Mouse (Mus musculus) neutrophil, adult 65 days (primary cell): ENCODE results near the gene Usp5. TPM values are rescaled to one million over a fixed set of nuclear protein-coding genes. Genes with fewer than 3 reads are reported as not detected.

Experiments used
- total RNA-seq: library from RNA; stranded (reverse); gene quantifications from 2 replicates; pipeline ENCODE4 v1.2.4, GENCODE M21; 2023

The Usp5 gene
- total RNA-seq = 41.6 and 56.4 TPM in 2 replicates

DNA sequence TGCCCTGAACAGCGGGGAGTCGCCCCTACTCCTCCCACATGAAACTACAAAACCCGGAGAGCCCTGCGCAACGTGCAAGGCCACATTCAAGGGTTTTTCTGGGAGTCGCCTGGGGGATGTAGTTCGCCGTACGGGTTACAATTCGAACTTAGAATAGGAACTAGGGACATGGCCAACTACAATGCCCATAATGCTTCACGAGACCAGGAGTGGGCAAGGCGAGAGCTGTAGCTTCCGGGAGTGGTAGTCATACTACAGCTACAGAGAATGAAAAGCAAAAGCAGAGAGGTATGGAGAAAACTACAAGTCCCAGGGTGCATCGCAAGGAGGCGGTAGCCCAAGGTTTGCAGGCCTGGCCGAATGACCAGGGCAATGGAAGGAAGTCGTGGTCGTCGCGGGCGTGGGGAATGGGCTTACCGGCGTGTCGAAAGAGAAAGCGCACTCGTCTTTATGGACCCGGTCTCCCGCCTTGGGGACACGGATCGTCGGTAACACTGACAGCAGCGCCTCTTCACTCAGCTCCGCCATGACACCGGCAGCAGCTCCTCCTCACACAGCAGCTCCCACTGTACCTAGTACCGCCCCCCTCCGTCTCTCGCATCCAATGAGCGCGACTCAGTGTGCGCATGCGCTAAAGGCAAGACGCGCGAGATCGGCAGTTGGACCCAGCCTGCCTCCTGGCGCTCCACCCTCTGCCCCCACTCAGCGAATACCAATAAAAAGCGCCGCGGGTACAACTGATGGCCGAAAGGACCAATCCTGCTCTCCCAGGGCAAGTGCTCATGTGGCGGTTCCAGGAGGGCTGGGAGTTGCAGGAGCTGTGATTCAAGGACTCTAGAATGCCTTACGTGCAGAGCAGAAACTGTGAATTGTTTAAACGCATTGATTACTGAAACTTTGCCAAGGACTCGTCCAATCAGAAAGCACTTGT lies at the start of gene Usp5, which contains the start of gene Cdca3:
Gene Usp5 (minus strand): TSS at position 617 of the 931 bp plus-strand sequence.
Gene Cdca3 (plus strand): TSS at position 680 of the 931 bp plus-strand sequence.

DNA sequence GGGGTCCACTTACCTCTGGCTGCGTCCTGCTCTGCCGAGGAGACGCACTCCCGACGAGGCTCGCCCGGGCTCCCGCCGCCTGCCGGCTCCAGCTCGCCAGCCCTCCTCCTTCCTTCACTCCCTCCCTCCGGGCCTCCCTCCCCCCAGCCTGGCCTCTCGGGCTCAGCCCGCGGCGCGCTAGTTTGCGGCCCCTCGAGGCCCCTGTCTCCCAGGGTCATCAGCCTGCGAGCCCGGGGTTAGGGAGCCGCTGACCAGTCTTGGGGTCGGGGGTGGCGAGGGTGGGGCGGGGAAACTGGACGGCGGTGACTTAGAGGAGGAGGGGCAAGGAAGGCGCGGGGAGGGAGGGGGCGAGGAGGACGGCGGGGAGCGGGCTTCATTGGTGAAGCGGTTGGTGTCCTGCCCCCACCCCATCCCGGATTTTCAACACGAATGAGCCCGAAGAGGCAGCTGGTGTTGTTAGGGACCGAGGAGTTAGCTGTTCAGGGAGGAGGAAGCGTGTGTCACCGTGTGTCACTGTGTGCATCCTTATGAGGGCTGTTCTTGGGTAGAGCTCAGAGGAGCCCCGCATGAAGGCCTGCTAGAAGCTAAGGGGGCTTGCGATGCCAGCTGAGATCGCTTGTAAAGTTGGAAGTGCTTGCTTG lies 34.5 kb upstream of the Usp5 start, which contains the start of gene Gpr162:
Gene Gpr162 (minus strand): TSS at position 326 of the 641 bp plus-strand sequence.

DNA sequence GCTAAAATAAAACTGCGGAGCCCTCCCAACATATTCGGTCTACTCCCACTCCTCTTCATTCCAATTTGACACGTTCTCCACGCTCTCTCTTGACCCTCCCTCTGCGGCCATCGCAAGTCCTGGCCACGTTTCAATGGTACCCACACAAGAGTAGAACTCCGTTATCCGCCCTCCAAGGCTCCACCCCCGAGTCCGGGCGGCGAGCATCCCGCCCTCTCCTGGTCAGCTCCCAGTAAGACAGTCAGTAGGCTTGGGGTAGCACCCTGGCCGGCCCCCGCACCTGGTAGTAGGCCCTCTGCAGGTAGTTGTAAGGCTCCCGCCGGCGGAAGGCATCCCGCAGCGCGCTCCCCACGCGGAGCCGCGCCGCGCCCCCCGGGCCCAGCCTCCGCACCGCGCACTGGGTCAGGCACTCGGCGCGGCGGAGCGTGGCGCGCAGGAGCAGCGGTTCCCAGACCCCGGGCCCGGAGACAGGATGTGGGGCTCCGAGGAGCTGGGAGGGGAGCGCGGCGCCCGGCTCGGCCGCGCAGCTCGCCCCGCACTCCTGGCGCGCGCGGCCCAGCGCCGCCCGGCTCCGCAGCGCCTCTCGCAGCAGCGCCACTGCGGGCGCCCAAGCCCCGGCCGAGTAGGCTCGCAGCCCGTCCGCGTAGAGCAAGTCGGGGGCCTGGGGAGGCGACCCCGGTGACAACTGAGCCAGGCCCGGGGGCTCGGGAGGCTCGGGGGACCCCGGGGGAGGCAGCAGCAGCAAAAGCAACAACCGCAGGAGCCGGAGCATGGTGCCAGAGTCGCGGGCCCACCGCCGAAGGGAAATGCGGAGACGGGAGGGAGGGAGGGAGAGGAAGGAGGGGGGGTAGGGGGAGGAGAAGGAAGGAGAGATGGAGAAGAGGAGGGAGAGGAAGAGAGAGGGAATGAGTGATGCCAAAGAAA lies 27.9 kb upstream of the Usp5 start, which contains the start of gene P3h3:
Gene P3h3 (minus strand): TSS at position 837 of the 924 bp plus-strand sequence.

DNA sequence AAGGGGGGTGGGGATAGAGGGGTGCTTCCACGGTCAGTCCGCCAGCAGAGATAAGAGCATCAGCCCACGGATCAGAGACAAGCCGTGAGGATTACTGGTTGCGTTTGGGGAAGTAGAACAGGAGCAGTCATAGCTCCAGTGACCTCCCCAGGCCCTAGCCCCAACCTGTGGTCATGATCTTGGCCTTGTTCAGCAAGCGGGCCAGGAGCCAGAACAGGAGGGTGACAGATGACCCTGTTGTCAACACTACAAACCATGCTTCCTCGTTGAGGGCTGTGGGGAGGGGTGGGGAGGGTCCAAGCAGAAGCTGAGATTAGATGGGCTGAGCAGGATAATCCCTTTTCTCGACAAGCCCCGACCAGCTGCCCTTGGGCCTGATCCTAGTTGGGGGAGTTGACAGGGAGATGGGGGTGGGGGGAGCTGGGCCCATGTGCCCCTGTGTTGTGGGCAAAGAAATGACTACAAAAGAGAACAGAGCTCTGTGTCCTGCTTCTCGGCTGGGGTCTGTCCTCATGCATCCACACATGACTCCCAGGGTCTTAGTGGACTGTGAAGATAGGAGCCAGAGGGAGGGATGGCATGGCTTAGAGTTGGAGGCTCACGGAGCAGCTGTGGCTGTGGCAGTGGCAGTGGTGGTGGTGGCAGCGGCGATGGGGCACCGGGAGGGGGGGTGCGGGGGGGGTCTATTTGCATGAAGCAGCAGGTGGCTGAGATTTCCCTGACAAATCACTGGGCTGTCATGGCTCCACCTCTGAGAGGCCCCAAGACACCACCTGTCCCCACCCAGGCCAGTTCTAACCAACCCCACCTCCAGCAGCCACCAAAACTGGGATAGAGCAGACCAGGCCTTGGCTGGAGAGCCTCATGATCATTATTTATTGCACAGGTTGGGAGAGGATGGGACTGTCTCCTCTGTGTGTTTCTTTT lies 11.2 kb upstream of the Usp5 start, which contains the start of gene Gnb3:
Gene Gnb3 (minus strand): TSS at position 35 of the 927 bp plus-strand sequence.

DNA sequence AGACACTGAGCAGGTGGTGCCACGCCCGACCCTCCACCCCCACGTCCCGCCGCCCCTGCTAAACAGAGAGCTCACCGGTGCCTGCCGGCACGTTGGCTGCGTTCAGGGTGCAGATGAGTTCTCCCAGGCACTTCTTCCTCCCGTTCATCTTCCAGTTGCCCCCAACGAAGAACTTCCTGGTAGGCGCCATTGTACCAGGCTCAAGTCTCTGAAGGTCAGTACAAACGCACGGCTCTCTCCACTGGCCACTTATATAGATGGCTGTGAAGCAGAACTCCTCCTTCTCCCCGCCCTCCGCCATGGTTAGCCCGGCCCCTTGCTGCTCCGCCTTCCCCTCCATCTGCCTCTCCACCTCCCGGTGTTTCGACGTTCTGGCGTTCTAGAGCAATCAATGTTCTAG lies 15.4 kb downstream of the Usp5 start, which contains the start of gene Tpi1:
Gene Tpi1 (minus strand): TSS at position 364 of the 400 bp plus-strand sequence.

DNA sequence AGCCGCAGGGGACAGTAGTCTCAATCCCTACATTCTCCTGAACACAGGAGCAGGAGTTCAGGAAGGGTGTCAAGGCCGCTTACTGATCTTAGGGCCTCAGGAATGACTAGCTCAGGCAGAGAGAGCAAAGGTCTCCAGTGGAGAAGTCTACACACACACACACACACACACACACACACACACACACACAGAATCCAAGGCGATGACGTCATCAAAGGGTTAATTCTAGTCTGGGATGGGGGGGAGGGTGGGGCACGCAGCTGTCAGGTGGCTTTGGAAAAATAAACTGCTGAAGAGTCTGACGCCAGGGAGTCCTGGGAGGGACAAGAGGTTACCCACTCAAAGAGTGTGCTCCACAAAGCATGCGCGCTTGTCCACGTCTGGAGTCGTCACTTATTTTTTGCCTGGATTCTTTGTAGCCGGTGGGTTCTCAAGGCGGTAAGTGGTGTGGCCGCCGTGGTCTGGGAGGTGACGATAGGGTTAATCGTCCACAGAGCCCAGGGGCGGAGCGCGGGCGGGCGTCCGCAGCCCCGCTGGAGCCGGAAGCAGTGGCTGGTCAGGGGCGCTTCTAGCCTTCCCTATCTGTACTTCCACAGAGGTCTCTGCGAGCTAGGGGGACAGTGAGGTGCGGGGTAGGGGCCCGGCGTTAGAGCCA lies 20.8 kb downstream of the Usp5 start, which contains the start of gene Spsb2:
Gene Spsb2 (plus strand): TSS at position 304 of the 655 bp plus-strand sequence.

DNA sequence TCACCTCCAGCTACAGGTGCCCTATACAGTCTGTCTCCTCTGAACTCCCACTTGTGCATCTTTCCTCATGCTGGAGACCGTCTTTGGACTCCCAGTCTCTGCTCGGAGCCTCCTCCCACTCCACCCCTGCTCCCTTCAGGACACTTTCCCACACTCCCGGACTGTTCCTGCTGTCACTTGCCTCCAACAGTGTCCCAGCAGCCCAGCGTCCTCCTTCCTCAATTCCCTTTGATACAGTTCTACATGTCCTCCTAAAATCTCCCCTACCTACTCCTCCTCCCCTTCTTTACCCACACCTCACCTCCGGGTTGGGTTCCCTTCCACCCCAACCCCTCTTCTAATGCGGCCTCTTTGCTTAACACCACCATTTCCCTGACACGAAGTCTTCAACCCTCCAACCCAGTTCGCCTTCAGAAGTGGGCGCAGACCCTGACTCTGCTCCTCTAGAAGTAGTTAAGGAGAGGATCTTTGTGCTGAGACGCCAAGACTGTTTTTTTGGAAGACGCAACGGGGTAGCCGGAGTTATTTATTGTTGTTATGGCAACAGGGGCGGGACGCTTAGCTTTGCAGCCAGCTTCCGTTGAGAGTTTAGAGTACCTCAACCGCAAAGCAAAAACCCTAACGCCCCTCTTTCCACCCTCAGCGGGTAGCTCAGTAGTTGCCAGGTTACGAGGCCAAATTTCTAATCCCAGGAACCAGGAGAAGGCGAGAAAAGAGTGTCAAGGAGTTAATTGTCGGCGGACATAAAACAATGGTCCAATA lies 49.9 kb downstream of the Usp5 start, which contains the start of gene Lrrc23:
Gene Lrrc23 (minus strand): TSS at position 506 of the 762 bp plus-strand sequence.

DNA sequence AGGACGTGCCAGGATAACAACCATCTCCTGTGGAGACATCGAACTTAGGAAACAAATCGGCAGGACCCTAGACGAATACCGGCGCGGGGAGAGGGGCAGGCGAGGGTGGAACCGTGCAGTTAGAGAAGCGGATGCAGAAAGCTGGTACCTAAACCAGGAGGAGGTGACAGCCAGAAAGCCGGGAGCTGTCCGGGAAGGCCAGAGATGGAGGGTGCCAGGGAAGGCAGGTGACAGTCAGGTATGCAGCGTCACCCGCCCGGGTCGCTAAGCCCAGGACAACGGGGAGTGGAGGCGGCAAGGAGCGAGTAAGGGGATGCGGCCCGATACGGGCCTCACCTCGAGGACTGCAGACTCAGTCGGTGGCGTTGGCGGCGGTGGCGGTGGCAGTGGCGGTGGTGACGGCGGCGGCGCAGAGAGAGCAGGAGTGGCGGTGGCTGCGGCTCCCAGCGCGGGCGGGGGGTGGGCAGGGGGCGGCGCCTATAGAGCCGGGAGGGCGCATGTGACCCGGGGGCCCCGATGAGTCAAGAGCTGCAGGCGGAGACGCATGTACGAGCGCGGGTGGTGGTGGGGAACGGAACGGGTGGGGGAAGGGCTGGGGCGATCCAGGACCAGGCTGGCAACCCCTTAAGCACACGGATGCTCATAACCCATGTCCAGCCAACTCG lies 60.1 kb downstream of the Usp5 start, which contains the start of gene Eno2:
Gene Eno2 (minus strand): TSS at position 573 of the 665 bp plus-strand sequence.

Other genes with a start within 250 kb of the Usp5 start
- gene C1s2, start 193.4 kb downstream of the Usp5 start, total RNA-seq = not detected in 2 replicates
- gene Lpcat3, start 166.5 kb downstream of the Usp5 start, total RNA-seq = 31.7 and 47.1 TPM in 2 replicates
- gene Emg1, start 117.3 kb downstream of the Usp5 start, total RNA-seq = 40.5 and 44.4 TPM in 2 replicates
- 91.6 and 94.2 TPM in 2 replicates for gene Phb2, start 117.1 kb downstream of the Usp5 start, total RNA-seq
- 332 and 353 TPM in 2 replicates for gene Ptpn6, start 90.8 kb downstream of the Usp5 start, total RNA-seq
- 89.2 and 97.3 TPM in 2 replicates for gene Grcc10, start 88.1 kb downstream of the Usp5 start, total RNA-seq
- not detected in 2 replicates for gene Gm45234, start 73.5 kb downstream of the Usp5 start, total RNA-seq
- gene Atn1, start 73.0 kb downstream of the Usp5 start, total RNA-seq = 39.2 and 39.7 TPM in 2 replicates
- not detected in 2 replicates for gene Eno2, start 59.8 kb downstream of the Usp5 start, total RNA-seq
- not detected in 2 replicates for gene Lrrc23, start 49.8 kb downstream of the Usp5 start, total RNA-seq
- 17.6 and 18.8 TPM in 2 replicates for gene Spsb2, start 20.8 kb downstream of the Usp5 start, total RNA-seq
- gene Tpi1, start 15.2 kb downstream of the Usp5 start, total RNA-seq = 109 and 115 TPM in 2 replicates
- gene Cdca3, start 63 bp upstream of the Usp5 start, total RNA-seq = 41.2 and 59.0 TPM in 2 replicates
- gene Gnb3, start 10.8 kb upstream of the Usp5 start, total RNA-seq = not detected in 2 replicates
- 0.36 and 0.76 TPM in 2 replicates for gene P3h3, start 28.3 kb upstream of the Usp5 start, total RNA-seq
- not detected in 2 replicates for gene Gpr162, start 34.5 kb upstream of the Usp5 start, total RNA-seq
- gene Cd4, start 58.7 kb upstream of the Usp5 start, total RNA-seq = 0.88 TPM in 1 of 2 replicates, not detected in the other
- gene Lag3, start 82.2 kb upstream of the Usp5 start, total RNA-seq = 0.38 and 0.43 TPM in 2 replicates
- gene Ptms, start 90.6 kb upstream of the Usp5 start, total RNA-seq = 108 and 127 TPM in 2 replicates
- gene Mlf2, start 101.9 kb upstream of the Usp5 start, total RNA-seq = 82.7 and 86.2 TPM in 2 replicates
- gene Cops7a, start 136.1 kb upstream of the Usp5 start, total RNA-seq = 15.5 and 17.7 TPM in 2 replicates
- gene Pianp, start 167.2 kb upstream of the Usp5 start, total RNA-seq = not detected in 2 replicates
- gene Zfp384, start 179.7 kb upstream of the Usp5 start, total RNA-seq = 86.5 and 92.3 TPM in 2 replicates
- 87.7 and 100 TPM in 2 replicates for gene Ing4, start 210.3 kb upstream of the Usp5 start, total RNA-seq
- gene Acrbp, start 220.2 kb upstream of the Usp5 start, total RNA-seq = 7.1 and 8.5 TPM in 2 replicates
- 5.1 and 6.8 TPM in 2 replicates for gene Lpar5, start 238.4 kb upstream of the Usp5 start, total RNA-seq